Mouse (Mus musculus) gastrocnemius, adult 2 months (tissue): ENCODE measurements around the gene Wnt9b. TPM values are rescaled to one million over a fixed set of nuclear protein-coding genes. Genes with fewer than 3 reads are reported as not detected.

Experiments
- DNase-seq: peaks from one replicate; pipeline ENCODE4 v3.0.0; 2022
- H3K27ac ChIP-seq: fragments of 200-600 bp; 2 replicates; pipeline ENCODE4 v1.8.1; 2022; ENCODE audit warnings: mild to moderate bottlenecking
- H3K4me3 ChIP-seq: fragments of 200-600 bp; 2 replicates; pipeline ENCODE4 v1.8.1; 2022; ENCODE audit warnings: mild to moderate bottlenecking, moderate library complexity
- CTCF ChIP-seq: fragments of 200-600 bp; IDR thresholded peaks from 2 replicates; pipeline ENCODE4 v1.8.1; 2022; ENCODE audit warnings: antibody characterized with exemption, mild to moderate bottlenecking, moderate library complexity
- intact Hi-C: fragments of 180-260 bp; cut with DNase I; formaldehyde crosslinking; loops from one replicate; pipeline ENCODE4 v1.15.1; 2025
- total RNA-seq, 2 experiments: library from RNA; stranded (reverse); gene quantifications; 2 replicates each; pipeline ENCODE4 v1.2.3; 2021

The Wnt9b gene
- total RNA-seq, 2 experiments from 2014 or later: 0.05 to 0.06 TPM

DNA sequence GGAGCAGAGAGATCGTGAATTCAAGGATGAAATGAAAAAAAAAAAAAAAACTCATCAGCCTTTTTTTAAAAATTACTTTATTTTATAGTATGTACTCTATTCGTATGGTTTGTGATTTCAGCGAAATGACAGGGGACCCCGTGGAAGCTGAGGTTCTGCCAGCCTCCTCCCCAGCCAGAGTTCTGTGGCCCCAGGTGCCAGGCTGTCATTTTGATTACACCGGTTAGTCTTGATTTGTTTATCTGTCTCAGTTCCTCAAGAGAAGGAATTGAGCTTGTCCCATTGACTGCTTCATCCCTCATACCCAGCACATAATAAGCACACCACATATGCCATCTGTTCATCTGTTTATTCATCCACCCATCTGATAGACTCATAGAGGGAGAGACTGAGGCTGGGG is 30.2 kb downstream of the Wnt9b start:
- intact Hi-C loops: no loop called here
- Histone ChIP-seq H3K27ac (no peak overlapping the region), H3K4me3 (no peak overlapping the region)
- no peak for DNase-seq
- TF ChIP-seq CTCF: no peak

DNA sequence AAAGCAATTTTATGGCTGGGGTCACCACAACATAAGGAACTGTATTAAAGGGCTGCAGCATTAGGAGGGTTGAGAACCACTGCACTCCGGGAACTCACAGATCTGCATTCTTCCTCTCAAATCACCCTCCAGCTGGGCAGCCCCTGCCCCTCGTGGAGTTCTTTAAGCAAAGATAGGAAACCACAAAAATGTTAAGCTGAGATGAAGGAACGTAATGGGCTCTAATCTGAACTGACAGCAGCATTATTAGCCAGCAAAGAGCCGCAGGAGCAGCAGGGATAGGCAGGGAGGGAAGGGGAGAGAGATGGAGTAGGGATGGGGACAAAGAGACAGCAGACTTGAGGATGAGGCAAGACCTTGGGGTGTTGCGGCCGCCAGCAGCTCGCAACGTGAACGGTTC is 32.6 kb downstream of the Wnt9b start:
- intact Hi-C loops: no loop called here

GRCm38 (mm10) chr11:103714074-103714473 is 35.5 kb downstream of the Wnt9b start:
- no peak for TF ChIP-seq CTCF
- no peak overlapping the region for H3K4me3 ChIP-seq
- no peak for DNase-seq
- intact Hi-C loops: no loop called here
- H3K27ac ChIP-seq: no peak overlapping the region

More for the DNA sequence above, 32.6 kb downstream of the Wnt9b start:
- Histone ChIP-seq H3K27ac (no peak overlapping the region), H3K4me3 (no peak overlapping the region)
- no peak for DNase-seq
- TF ChIP-seq CTCF: no peak

GRCm38 (mm10) chr11:103711851-103712587 is 37.6 kb downstream of the Wnt9b start:
- TF ChIP-seq CTCF: no peak

GRCm38 (mm10) chr11:103709982-103710381 is 39.6 kb downstream of the Wnt9b start:
- Histone ChIP-seq H3K27ac (no peak overlapping the region), H3K4me3 (no peak overlapping the region)
- intact Hi-C loops: no loop called here
- DNase-seq: no peak
- no peak for TF ChIP-seq CTCF

More at GRCm38 (mm10) chr11:103711851-103712587, 37.6 kb downstream of the Wnt9b start:
- no peak for DNase-seq
- no peak overlapping the region for H3K4me3 ChIP-seq
- H3K27ac ChIP-seq: no peak overlapping the region
- intact Hi-C loops: no loop called here

- DNase-seq: peak; percentile 58
- intact Hi-C loops: no loop called here
- no peak for TF ChIP-seq CTCF
- Histone ChIP-seq H3K4me3 (no peak overlapping the region), H3K27ac (peak overlapping the region; percentile 70)
Observed at GRCm38 (mm10) chr11:103707005-103707404, 42.6 kb downstream of the Wnt9b start.

- no peak for TF ChIP-seq CTCF
- intact Hi-C loops: no loop called here
- Histone ChIP-seq H3K27ac (peak overlapping the region; percentile 99), H3K4me3 (peak overlapping the region; percentile 86)
- no peak for DNase-seq
Observed at GRCm38 (mm10) chr11:103698226-103698625, 51.4 kb downstream of the Wnt9b start.

DNA sequence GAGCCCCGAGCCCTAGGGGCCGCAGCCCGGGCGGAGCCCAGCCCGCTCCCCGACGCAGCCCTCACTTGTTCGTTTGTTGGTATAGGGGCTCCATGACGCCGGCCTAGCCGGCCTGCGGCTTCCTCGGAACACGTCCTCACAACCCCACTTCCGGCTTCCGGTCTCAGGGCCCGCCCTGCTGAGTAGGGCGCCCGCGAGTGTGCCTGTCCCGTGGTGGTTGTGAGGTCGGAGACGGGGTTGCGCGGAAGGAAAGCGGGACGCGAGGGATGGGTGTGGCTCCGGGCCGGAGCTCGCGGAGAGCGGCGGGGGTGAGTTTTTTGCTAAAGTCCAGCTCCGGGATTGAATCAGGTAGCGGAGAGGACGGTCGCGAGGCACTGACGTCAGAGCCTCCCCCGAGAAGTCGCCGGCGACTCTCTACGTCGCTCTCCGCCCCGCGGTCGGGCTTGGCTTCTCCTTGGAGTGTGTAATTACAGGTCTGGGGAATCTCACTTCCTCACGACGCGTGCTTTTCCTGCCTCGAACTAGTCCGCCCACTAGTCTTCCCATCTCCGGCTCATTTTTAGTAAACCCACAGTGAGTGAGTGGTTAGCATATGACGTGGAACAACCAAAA is 52.0 kb downstream of the Wnt9b start, which contains the start of gene Gosr2:
Gene Gosr2, minus strand, starts transcription at position 334 of the 612 bp plus-strand sequence.
- H3K4me3 ChIP-seq: peak within 1 kb of the TSS; percentile 86
- H3K27ac ChIP-seq: peak within 1 kb of the TSS; percentile 99
- intact Hi-C loops: no loop called here
- TF ChIP-seq CTCF: no peak
- DNase-seq: peak; percentile 92

DNA sequence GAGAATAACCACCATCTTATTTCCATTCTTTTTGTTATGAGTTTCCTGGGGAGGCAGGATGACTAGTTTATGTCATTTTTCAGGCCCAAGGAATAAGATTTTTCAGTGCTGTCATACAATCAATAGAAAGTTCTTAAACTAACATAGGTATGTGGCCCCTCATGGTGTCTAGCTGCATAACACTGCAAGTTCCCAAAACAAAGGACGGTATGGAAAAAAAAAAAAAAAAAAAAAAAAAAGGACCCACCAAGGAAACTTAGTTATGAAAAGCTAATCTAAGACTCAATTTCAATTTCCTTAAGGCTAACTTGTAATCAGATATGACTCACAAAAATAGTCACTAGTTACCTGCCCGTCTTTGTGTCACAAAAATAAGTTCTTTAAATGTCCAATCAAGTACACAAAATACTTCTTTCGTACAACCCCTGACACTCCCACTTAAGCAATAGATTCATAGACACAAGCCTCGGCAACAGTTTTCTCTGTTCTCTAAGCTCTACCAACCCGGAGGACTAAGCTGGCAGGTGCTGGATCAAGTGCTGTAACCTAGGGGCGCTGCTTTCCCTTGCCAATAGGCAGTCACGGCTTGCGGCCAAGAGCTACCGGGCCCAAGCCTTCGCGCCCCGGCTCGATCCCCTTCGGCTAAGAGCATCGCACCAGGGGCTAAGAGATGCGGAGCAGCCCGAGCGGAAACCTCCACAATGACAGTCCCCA is 52.6 kb downstream of the Wnt9b start:
- H3K27ac ChIP-seq: peak overlapping the region; percentile 99
- peak overlapping the region; percentile 86 for H3K4me3 ChIP-seq
- DNase-seq: no peak
- intact Hi-C loops: no loop called here
- TF ChIP-seq CTCF: no peak

- no peak for DNase-seq
- H3K27ac ChIP-seq: no peak overlapping the region
- H3K4me3 ChIP-seq: no peak overlapping the region
- intact Hi-C loops: no loop called here
- TF ChIP-seq CTCF: no peak
Observed at GRCm38 (mm10) chr11:103693241-103693640, 56.4 kb downstream of the Wnt9b start.

- no peak for DNase-seq
- Histone ChIP-seq H3K27ac (no peak overlapping the region), H3K4me3 (no peak overlapping the region)
- intact Hi-C loops: no loop called here
- no peak for TF ChIP-seq CTCF
Observed at GRCm38 (mm10) chr11:103691036-103691435, 58.6 kb downstream of the Wnt9b start.

GRCm38 (mm10) chr11:103688980-103689378 is 60.6 kb downstream of the Wnt9b start:
- no peak overlapping the region; the same call in 1 of the 2 replicates for H3K27ac ChIP-seq
- intact Hi-C loops: no loop called here
- no peak for DNase-seq
- TF ChIP-seq CTCF: no peak
- no peak overlapping the region for H3K4me3 ChIP-seq
